Mouse (Mus musculus): ENCODE results near the gene Luc7l. TPM values are rescaled to one million over a fixed set of nuclear protein-coding genes. Genes with fewer than 3 reads are reported as not detected.

Luc7l gene
- polyA plus RNA-seq, 1 experiment from 2014 or later = 91.1 TPM

Other genes starting within 250 kb of the Luc7l start
- gene Rab11fip3, start 183.3 kb upstream of the Luc7l start, polyA plus RNA-seq (2015; fragmentation: Nextera tagmentation; extraction: Ambion mirVana) = 11.9 and 13.3 TPM in 2 replicates
- 39.3 and 42.0 TPM in 2 replicates for gene Decr2, start 162.6 kb upstream of the Luc7l start, polyA plus RNA-seq (2015; fragmentation: Nextera tagmentation; extraction: Ambion mirVana)
- gene Nme4, start 157.3 kb upstream of the Luc7l start, polyA plus RNA-seq (2015; fragmentation: Nextera tagmentation; extraction: Ambion mirVana) = 86.2 and 88.8 TPM in 2 replicates
- gene Tmem8, start 139.6 kb upstream of the Luc7l start, polyA plus RNA-seq (2015; fragmentation: Nextera tagmentation; extraction: Ambion mirVana) = 6.6 and 7.2 TPM in 2 replicates
- 199 and 208 TPM in 2 replicates for gene Mrpl28, start 129.4 kb upstream of the Luc7l start, polyA plus RNA-seq (2015; fragmentation: Nextera tagmentation; extraction: Ambion mirVana)
- 18.3 and 20.5 TPM in 2 replicates for gene Axin1, start 114.2 kb upstream of the Luc7l start, polyA plus RNA-seq (2015; fragmentation: Nextera tagmentation; extraction: Ambion mirVana)
- gene Pdia2, start 53.8 kb upstream of the Luc7l start, polyA plus RNA-seq (2015; fragmentation: Nextera tagmentation; extraction: Ambion mirVana) = 121 and 146 TPM in 2 replicates
- gene Rgs11, start 49.9 kb upstream of the Luc7l start, polyA plus RNA-seq (2015; fragmentation: Nextera tagmentation; extraction: Ambion mirVana) = 27.2 and 32.1 TPM in 2 replicates
- gene Arhgdig, start 45.1 kb upstream of the Luc7l start, polyA plus RNA-seq (2015; fragmentation: Nextera tagmentation; extraction: Ambion mirVana) = 118 and 143 TPM in 2 replicates
- 73.6 and 75.6 TPM in 2 replicates for gene Fam234a, start 8.7 kb upstream of the Luc7l start, polyA plus RNA-seq (2015; fragmentation: Nextera tagmentation; extraction: Ambion mirVana)
- 2.5 and 2.6 TPM in 2 replicates for gene Neurl1b, start 161.9 kb downstream of the Luc7l start, polyA plus RNA-seq (2015; fragmentation: Nextera tagmentation; extraction: Ambion mirVana)